Comparison of ENCODE assay signal across 8 mouse cellular contexts in genomic region chr1:166379013-166379629, GRCm38 (mm10). TPM values are rescaled to one million over a fixed set of nuclear protein-coding genes. Genes with fewer than 3 reads are reported as not detected.
A peak's percentile ranks its signal among the peaks of the same experiment; 100 is the strongest.
DNase-seq lines count a peak whose midpoint lies in the region; ATAC-seq and TF ChIP-seq lines count a peak whose summit lies in the region.

TSS of gene Tada1 (plus strand) at chr1:166379097.

- peak within 1 kb of the TSS; percentile 91 for H3K27ac ChIP-seq in brown adipose tissue, adult 24 weeks (replicated peaks; ENCODE audit: low read depth, low read length)
- H3K27ac ChIP-seq in heart, embryonic 14.5 days (replicated peaks in 1 of 2; ENCODE audit: control insufficient read depth in 1 of 2, insufficient read depth in 1 of 2, low read depth in 2 of 2, low read length in 2 of 2) = peak within 1 kb of the TSS; percentile 94 to 95
- H3K27ac ChIP-seq in liver, embryonic 14.5 days = peak within 1 kb of the TSS; percentile 56
- peak within 1 kb of the TSS; percentile 86 for H3K27ac ChIP-seq in neural tube, embryonic 11.5 days (ENCODE audit: low read depth, low read length)
- peak within 1 kb of the TSS; percentile 96 for H3K27ac ChIP-seq in stomach, postnatal 0 days (replicated peaks)

- H3K9me3 ChIP-seq in heart, embryonic 14.5 days (ENCODE audit: control insufficient read depth, low read length) = no peaks in the 10 kb centered on the region
- H3K9me3 ChIP-seq in liver, embryonic 14.5 days (ENCODE audit: control insufficient read depth, low read length) = no peaks in the 10 kb centered on the region
- no peaks in the 10 kb centered on the region for H3K9me3 ChIP-seq in neural tube, embryonic 11.5 days (ENCODE audit: control insufficient read depth, low read length)
- no peaks in the 10 kb centered on the region for H3K9me3 ChIP-seq in stomach, postnatal 0 days (ENCODE audit: control insufficient read depth, low read length)

- peak within 1 kb of the TSS; percentile 99 for H3K9ac ChIP-seq in heart, embryonic 14.5 days (ENCODE audit: low read length)
- H3K9ac ChIP-seq in liver, embryonic 14.5 days (replicated peaks) = peak within 1 kb of the TSS; percentile 83
- peak within 1 kb of the TSS; percentile 96 for H3K9ac ChIP-seq in neural tube, embryonic 11.5 days (ENCODE audit: low read length)
- H3K9ac ChIP-seq in stomach, postnatal 0 days (ENCODE audit: low read length) = peak within 1 kb of the TSS; percentile 94

- peak; percentile 97 for DNase-seq in CD4-positive, CD25-positive, alpha-beta regulatory T cell, adult 2 months (ENCODE audit: low read depth, low spot score)
- DNase-seq in fibroblast of lung, adult 2 months (ENCODE audit: low read depth) = peak; percentile 76
- peak; percentile 94 to 97 for DNase-seq in kidney, postnatal 25 days
- peak; percentile 69 to 75 (median 70) for DNase-seq in liver, embryonic 14.5 days (ENCODE audit: low read depth in 3 of 3, low spot score in 3 of 3)
- peak; percentile 91 for DNase-seq in neural tube, embryonic 11.5 days (ENCODE audit: low spot score)
- peak; percentile 97 for DNase-seq in stomach, postnatal 0 days (ENCODE audit: low spot score)

- TF ChIP-seq EP300 in liver, embryonic 14.5 days (IDR thresholded peaks at IDR 0.05; ENCODE audit: low read depth) = no peak
- TF ChIP-seq EP300 in stomach, postnatal 0 days (optimal IDR thresholded peaks at IDR 0.05) = no peak

- peak within 1 kb of the TSS; percentile 94 for H3K4me3 ChIP-seq in brown adipose tissue, adult 24 weeks (ENCODE audit: insufficient read depth, low read depth, low read length)
- peak within 1 kb of the TSS; percentile 92 to 99 for H3K4me3 ChIP-seq in heart, embryonic 14.5 days (ENCODE audit: control insufficient read depth in 1 of 2, insufficient read depth in 1 of 2, low read depth in 1 of 2, low read length in 2 of 2)
- peak within 1 kb of the TSS; percentile 75 to 90 for H3K4me3 ChIP-seq in liver, embryonic 14.5 days (ENCODE audit: insufficient read depth in 1 of 2, low read depth in 2 of 2, low read length in 2 of 2)
- peak within 1 kb of the TSS; percentile 95 for H3K4me3 ChIP-seq in neural tube, embryonic 11.5 days (ENCODE audit: low read depth, low read length)
- H3K4me3 ChIP-seq in stomach, postnatal 0 days (ENCODE audit: low read depth, low read length) = peak within 1 kb of the TSS; percentile 95

- under 1% methylated on average over 81 of the region's 81 CpGs for WGBS in heart, embryonic 14.5 days
- WGBS in liver, embryonic 14.5 days (ENCODE audit: insufficient replicate concordance) = under 1% methylated on average over 79 of the region's 81 CpGs
- 0% methylated on average over 80 of the region's 81 CpGs for WGBS in neural tube, embryonic 11.5 days
- under 1% methylated on average over 66 of the region's 81 CpGs for WGBS in stomach, postnatal 0 days

- H3K4me1 ChIP-seq in brown adipose tissue, adult 24 weeks (ENCODE audit: control insufficient read depth, insufficient read depth, insufficient read length, low read length) = peaks cover 13% of the 10 kb centered on the region; the same call in 1 of the 2 replicates
- H3K4me1 ChIP-seq in heart, embryonic 14.5 days (ENCODE audit: control insufficient read depth in 2 of 2, insufficient read depth in 2 of 2, low read length in 2 of 2) = peaks cover 2 to 17% of the 10 kb centered on the region in 2 experiments; a peak in 3 of 4 replicates
- peaks cover 9 to 17% of the 10 kb centered on the region in 2 experiments for H3K4me1 ChIP-seq in liver, embryonic 14.5 days (replicated peaks; ENCODE audit: control insufficient read depth in 2 of 2, insufficient read depth in 2 of 2, low read length in 1 of 2)
- H3K4me1 ChIP-seq in neural tube, embryonic 11.5 days (ENCODE audit: control insufficient read depth, insufficient read depth, low read length) = peaks cover 10% of the 10 kb centered on the region
- H3K4me1 ChIP-seq in stomach, postnatal 0 days (replicated peaks; ENCODE audit: control insufficient read depth, insufficient read depth) = peaks cover 6% of the 10 kb centered on the region

- no peaks in the 10 kb centered on the region for H3K27me3 ChIP-seq in heart, embryonic 14.5 days (ENCODE audit: control insufficient read depth, insufficient read depth, low read length)
- no peaks in the 10 kb centered on the region for H3K27me3 ChIP-seq in liver, embryonic 14.5 days (ENCODE audit: control insufficient read depth, insufficient read depth, low read length)
- H3K27me3 ChIP-seq in neural tube, embryonic 11.5 days (ENCODE audit: control insufficient read depth, insufficient read depth, low read length) = no peaks in the 10 kb centered on the region
- H3K27me3 ChIP-seq in stomach, postnatal 0 days (ENCODE audit: control insufficient read depth, insufficient read depth, low read length) = no peaks in the 10 kb centered on the region

- peak; percentile 95 for ATAC-seq in heart, embryonic 14.5 days (ENCODE audit: insufficient number of reproducible peaks, insufficient read depth, low FRiP score, low read depth)
- ATAC-seq in liver, embryonic 14.5 days (ENCODE audit: insufficient read depth) = peak; percentile 83
- peak; percentile 94 for ATAC-seq in neural tube, embryonic 11.5 days (ENCODE audit: insufficient read depth, low FRiP score, low TSS enrichment)
- peak; percentile 98 for ATAC-seq in stomach, postnatal 0 days (ENCODE audit: low FRiP score, low TSS enrichment)

- peak within 1 kb of the TSS; percentile 78 for H3K4me2 ChIP-seq in heart, embryonic 14.5 days (ENCODE audit: low read length)
- H3K4me2 ChIP-seq in liver, embryonic 14.5 days (ENCODE audit: low read depth) = peak within 1 kb of the TSS; percentile 69
- peak within 1 kb of the TSS; percentile 68 for H3K4me2 ChIP-seq in neural tube, embryonic 11.5 days (ENCODE audit: low read depth)
- peak within 1 kb of the TSS; percentile 78 for H3K4me2 ChIP-seq in stomach, postnatal 0 days (replicated peaks; ENCODE audit: low read depth)

- peaks cover 21% of the 10 kb centered on the region for H3K36me3 ChIP-seq in heart, embryonic 14.5 days (ENCODE audit: control insufficient read depth, insufficient read depth, low read length)
- H3K36me3 ChIP-seq in liver, embryonic 14.5 days (replicated peaks; ENCODE audit: control insufficient read depth, insufficient read depth, low read depth) = peaks cover 3% of the 10 kb centered on the region
- 0 out of 2 replicates have a peak, but pooled peaks cover 4% of the 10 kb centered on the region for H3K36me3 ChIP-seq in neural tube, embryonic 11.5 days (ENCODE audit: control insufficient read depth, insufficient read depth, low read length)
- no peaks in the 10 kb centered on the region; the same call in 1 of the 2 replicates for H3K36me3 ChIP-seq in stomach, postnatal 0 days (ENCODE audit: control insufficient read depth, insufficient read depth, low read length)

- no peak for TF ChIP-seq CTCF in liver, embryonic 14.5 days (IDR thresholded peaks at IDR 0.05; ENCODE audit: low read depth)
- TF ChIP-seq CTCF in stomach, postnatal 0 days (IDR thresholded peaks at IDR 0.05; ENCODE audit: low read depth) = 0 out of 2 replicates have a peak, but pooled peaks have one; percentile 1

RNA-seq across cellular contexts. Expression of gene Tada1, which starts in this region (rescaled TPM):
- 6.7 and 8.6 TPM in 2 replicates for polyA plus RNA-seq in brown adipose tissue, adult 24 weeks (2012; ENCODE audit: insufficient read depth, insufficient read length, missing spikeins)
- 33.3 and 34.7 TPM in 2 replicates for polyA plus RNA-seq in heart, embryonic 14.5 days (2014; fragmentation: Nextera tagmentation; extraction: Ambion mirVana)
- polyA plus RNA-seq in liver, embryonic 14.5 days (2012; rRNA removed) = 11.0 and 13.7 TPM in 2 replicates
- polyA plus RNA-seq in liver, embryonic 14.5 days (2014; fragmentation: Nextera tagmentation; extraction: Ambion mirVana) = 21.7 and 23.0 TPM in 2 replicates
- 71.1 and 74.0 TPM in 2 replicates for polyA plus RNA-seq in neural tube, embryonic 11.5 days (2014; fragmentation: Nextera tagmentation; extraction: Ambion mirVana)
- 18.6 and 18.8 TPM in 2 replicates for polyA plus RNA-seq in stomach, postnatal 0 days (2015; fragmentation: Nextera tagmentation; extraction: Ambion mirVana)

Comparison
In these comparisons a context has a peak if more than half of its experiments do, and no peak if none do; other contexts are left out.
1. Peak in every context shown above with its lines: DNase-seq, ATAC-seq, H3K4me3 ChIP-seq and H3K27ac ChIP-seq.